Mouse (Mus musculus): Measurements from ENCODE around the gene Yipf2.
"Not testable (repeated sequence)": the region's sequence is repeated elsewhere in the genome, so short reads cannot be mapped to it uniquely, and the experiment has no call there.

Yipf2 gene

GRCm38 (mm10) chr9:21559151-21559550, 33.5 kb downstream of the Yipf2 start:
- no peak for DNase-seq (ENCODE audit: low read depth, low spot score)

- no peak for DNase-seq (ENCODE audit: low read depth, low spot score)
These were observed 34.3 kb downstream of the Yipf2 start for GRCm38 (mm10) chr9:21558366-21558765.

- no peak for DNase-seq (ENCODE audit: low read depth, low spot score)
These were observed 35.1 kb downstream of the Yipf2 start for GRCm38 (mm10) chr9:21557556-21557955.

- no peak for DNase-seq (ENCODE audit: low read depth, low spot score)
These were observed 35.6 kb downstream of the Yipf2 start for GRCm38 (mm10) chr9:21556996-21557395.

- DNase-seq (ENCODE audit: low read depth, low spot score) = peak; percentile 35
These were observed 37.4 kb downstream of the Yipf2 start for GRCm38 (mm10) chr9:21555198-21555742.

- DNase-seq (ENCODE audit: low read depth, low spot score) = no peak
These were observed 38.9 kb downstream of the Yipf2 start for GRCm38 (mm10) chr9:21553607-21554273.

- DNase-seq (ENCODE audit: low read depth, low spot score) = no peak
These were observed 41.6 kb downstream of the Yipf2 start for GRCm38 (mm10) chr9:21551049-21551448.

GRCm38 (mm10) chr9:21547075-21547941, 45.3 kb downstream of the Yipf2 start:
- peak; percentile 61 for DNase-seq (ENCODE audit: low read depth, low spot score)

- no peak for DNase-seq (ENCODE audit: low read depth, low spot score)
These were observed 45.9 kb downstream of the Yipf2 start, which contains the start of gene Carm1 for GRCm38 (mm10) chr9:21546789-21547074. Gene Carm1 (plus strand): TSS chr9:21546894.

- DNase-seq (ENCODE audit: low read depth, low spot score) = peak; percentile 98
These were observed 46.5 kb downstream of the Yipf2 start for GRCm38 (mm10) chr9:21545916-21546788.

- no peak for DNase-seq (ENCODE audit: low read depth, low spot score)
These were observed 47.2 kb downstream of the Yipf2 start for GRCm38 (mm10) chr9:21545351-21545915.

- DNase-seq (ENCODE audit: low read depth, low spot score) = not testable (repeated sequence)
These were observed 50.6 kb downstream of the Yipf2 start for GRCm38 (mm10) chr9:21542001-21542400.

- DNase-seq (ENCODE audit: low read depth, low spot score) = no peak
These were observed 52.5 kb downstream of the Yipf2 start for GRCm38 (mm10) chr9:21539981-21540753.

Measured in 3T3-L1 (cell line).